Mouse (Mus musculus) ovary, adult 18-20 months (tissue): ENCODE results near the gene Max.

Experiments
- DNase-seq: peaks from one replicate; pipeline ENCODE4 v3.0.0; 2022; ENCODE audit warnings: low spot score, mixed read lengths

Gene Max

GRCm38 (mm10) chr12:76961932-76962891, at the start of gene Max:
Gene Max, minus strand, starts transcription at chr12:76962201.
- peak; percentile 99 for DNase-seq

- DNase-seq = no peak
Measured at GRCm38 (mm10) chr12:77011092-77011720, 49.2 kb upstream of the Max start.

GRCm38 (mm10) chr12:77009202-77010030, 47.4 kb upstream of the Max start:
- DNase-seq = no peak

GRCm38 (mm10) chr12:77004893-77005292, 42.9 kb upstream of the Max start:
- DNase-seq = no peak

- DNase-seq = no peak
Measured at GRCm38 (mm10) chr12:77002551-77003228, 40.7 kb upstream of the Max start.

GRCm38 (mm10) chr12:77001312-77001711, 39.3 kb upstream of the Max start:
- DNase-seq = no peak

GRCm38 (mm10) chr12:77000705-77001284, 38.8 kb upstream of the Max start:
- peak; percentile 13 for DNase-seq

GRCm38 (mm10) chr12:77000096-77000704, 38.2 kb upstream of the Max start:
- DNase-seq = no peak

GRCm38 (mm10) chr12:76994766-76995165, 32.8 kb upstream of the Max start:
- DNase-seq = no peak

GRCm38 (mm10) chr12:76992891-76993529, 31.0 kb upstream of the Max start:
- no peak for DNase-seq

GRCm38 (mm10) chr12:76982818-76983471, 20.9 kb upstream of the Max start:
- DNase-seq = no peak

GRCm38 (mm10) chr12:76979530-76979929, 17.5 kb upstream of the Max start:
- DNase-seq = no peak

- DNase-seq = peak; percentile 69
Measured at GRCm38 (mm10) chr12:76972669-76973068, 10.7 kb upstream of the Max start.

GRCm38 (mm10) chr12:76972241-76972640, 10.2 kb upstream of the Max start:
- peak; percentile 31 for DNase-seq

GRCm38 (mm10) chr12:76971642-76972221, 9.7 kb upstream of the Max start:
- no peak for DNase-seq

- DNase-seq = no peak
Measured at GRCm38 (mm10) chr12:76965876-76966275, 3.9 kb upstream of the Max start.

GRCm38 (mm10) chr12:76965089-76965488, 3.1 kb upstream of the Max start:
- DNase-seq = no peak

GRCm38 (mm10) chr12:76961052-76961931, 709 bp downstream of the Max start:
- DNase-seq = no peak
